Mouse (Mus musculus) midbrain, embryonic 12.5 days (tissue): ENCODE measurements around the gene Atp13a2. TPM values are rescaled to one million over a fixed set of nuclear protein-coding genes. Genes with fewer than 3 reads are reported as not detected.

Source experiments
- ATAC-seq: fragments of 200-750 bp; cut with Nextera tagmentation; 2 replicates; pipeline ENCODE4 v1.8.0; 2017; ENCODE audit warnings: low read depth, moderate TSS enrichment, moderate library complexity; ENCODE audit not compliant: low FRiP score
- H3K27ac ChIP-seq: fragments of 300-500 bp; sonication (generic); replicated peaks from 2 replicates; pipeline ENCODE4 v1.5.1; 2016; ENCODE audit warnings: mild to moderate bottlenecking
- H3K27me3 ChIP-seq: fragments of 300-500 bp; sonication (generic); 2 replicates; pipeline ENCODE4 v1.6.1; 2016; ENCODE audit warnings: mild to moderate bottlenecking
- H3K36me3 ChIP-seq: fragments of 300-500 bp; sonication (generic); 2 replicates; pipeline ENCODE4 v1.6.1; 2016
- H3K4me1 ChIP-seq: fragments of 300-500 bp; sonication (generic); 2 replicates; pipeline ENCODE4 v1.6.1; 2016
- H3K4me2 ChIP-seq: fragments of 300-500 bp; sonication (generic); replicated peaks from 2 replicates; pipeline ENCODE4 v1.6.1; 2016; ENCODE audit warnings: mild to moderate bottlenecking, moderate library complexity
- H3K4me3 ChIP-seq: fragments of 300-500 bp; sonication (generic); 2 replicates; pipeline ENCODE4 v1.5.1; 2016; ENCODE audit warnings: mild to moderate bottlenecking
- H3K9ac ChIP-seq: fragments of 300-500 bp; sonication (generic); replicated peaks from 2 replicates; pipeline ENCODE4 v1.6.1; 2016; ENCODE audit warnings: mild to moderate bottlenecking, moderate library complexity
- H3K9me3 ChIP-seq: fragments of 300-500 bp; sonication (generic); 2 replicates; pipeline ENCODE4 v1.6.1; 2016; ENCODE audit warnings: mild to moderate bottlenecking
- WGBS: fragments of 180-500 bp; shearing (Covaris S2); methylation state at CpG from one replicate; pipeline ENCODE4 v1.1.7; 2016; 5-methylcytosine and 5-hydroxymethylcytosine counted together
- polyA plus RNA-seq: library from polyadenylated mRNA; unstranded; fragments of >200 nt; fragmentation: Nextera tagmentation; extraction: Ambion mirVana; gene quantifications from 2 replicates; pipeline ENCODE4 v1.2.1, GENCODE M21; 2016

The Atp13a2 gene
- polyA plus RNA-seq, 1 experiment from 2014 or later: 93.4 TPM

GRCm38 (mm10) chr4:140963941-140964597 is 22.6 kb upstream of the Atp13a2 start:
- 0 out of 2 replicates have a peak overlapping the region, but pooled peaks have one; percentile 15 for H3K27ac ChIP-seq

GRCm38 (mm10) chr4:140964620-140965019 is 22.1 kb upstream of the Atp13a2 start:
- Histone ChIP-seq H3K9ac (no peak overlapping the region), H3K9me3 (no peaks in the 10 kb centered on the region), H3K27me3 (no peaks in the 10 kb centered on the region), H3K4me2 (no peak overlapping the region), H3K4me3 (no peak overlapping the region), H3K4me1 (peaks cover 21% of the 10 kb centered on the region), H3K36me3 (peaks cover 34% of the 10 kb centered on the region), H3K27ac (0 out of 2 replicates have a peak overlapping the region, but pooled peaks have one; percentile 15)
- ATAC-seq: no peak
- 16% methylated on average over 7 of the region's 7 CpGs for WGBS

More at GRCm38 (mm10) chr4:140963941-140964597, 22.6 kb upstream of the Atp13a2 start:
- WGBS: 86% methylated on average over 9 of the region's 9 CpGs
- no peaks in the 10 kb centered on the region for H3K9me3 ChIP-seq
- no peak overlapping the region for H3K4me3 ChIP-seq
- peaks cover 28% of the 10 kb centered on the region for H3K36me3 ChIP-seq
- no peak for ATAC-seq
- peaks cover 21% of the 10 kb centered on the region for H3K4me1 ChIP-seq
- no peak overlapping the region for H3K4me2 ChIP-seq
- no peak overlapping the region for H3K9ac ChIP-seq
- H3K27me3 ChIP-seq: no peaks in the 10 kb centered on the region

GRCm38 (mm10) chr4:140967386-140968159 is 19.1 kb upstream of the Atp13a2 start:
- ATAC-seq: no peak
- Histone ChIP-seq H3K4me3 (no peak overlapping the region), H3K27me3 (no peaks in the 10 kb centered on the region), H3K9ac (no peak overlapping the region), H3K9me3 (no peaks in the 10 kb centered on the region), H3K4me1 (peaks cover 6% of the 10 kb centered on the region), H3K36me3 (peaks cover 63% of the 10 kb centered on the region), H3K4me2 (no peak overlapping the region), H3K27ac (no peak overlapping the region)
- WGBS: 92% methylated on average over 11 of the region's 11 CpGs

- no peak for ATAC-seq
- Histone ChIP-seq H3K9me3 (no peaks in the 10 kb centered on the region), H3K27me3 (no peaks in the 10 kb centered on the region), H3K4me2 (no peak overlapping the region), H3K36me3 (peaks cover 95% of the 10 kb centered on the region), H3K4me3 (no peak overlapping the region), H3K4me1 (no peaks in the 10 kb centered on the region), H3K9ac (no peak overlapping the region), H3K27ac (no peak overlapping the region)
- 85% methylated on average over 13 of the region's 13 CpGs for WGBS
These were observed 15.0 kb upstream of the Atp13a2 start for GRCm38 (mm10) chr4:140971691-140972090.

- no peaks in the 10 kb centered on the region for H3K4me1 ChIP-seq
- WGBS: 98% methylated on average over 6 of the region's 6 CpGs
- no peak overlapping the region for H3K4me3 ChIP-seq
- no peak overlapping the region for H3K27ac ChIP-seq
- no peak for ATAC-seq
- no peaks in the 10 kb centered on the region for H3K27me3 ChIP-seq
- H3K9me3 ChIP-seq: no peaks in the 10 kb centered on the region
- peaks cover 99% of the 10 kb centered on the region for H3K36me3 ChIP-seq
- H3K4me2 ChIP-seq: no peak overlapping the region
- no peak overlapping the region for H3K9ac ChIP-seq
These were observed 12.3 kb upstream of the Atp13a2 start for GRCm38 (mm10) chr4:140974408-140974807.

- H3K4me3 ChIP-seq: no peak overlapping the region
- no peaks in the 10 kb centered on the region for H3K4me1 ChIP-seq
- no peak for ATAC-seq
- H3K27me3 ChIP-seq: no peaks in the 10 kb centered on the region
- no peak overlapping the region for H3K9ac ChIP-seq
- H3K36me3 ChIP-seq: peaks cover 96% of the 10 kb centered on the region
- H3K27ac ChIP-seq: no peak overlapping the region
- no peak overlapping the region for H3K4me2 ChIP-seq
- H3K9me3 ChIP-seq: no peaks in the 10 kb centered on the region
- 97% methylated on average over 7 of the region's 7 CpGs for WGBS
These were observed 11.3 kb upstream of the Atp13a2 start for GRCm38 (mm10) chr4:140975356-140975755.

GRCm38 (mm10) chr4:140977278-140977677 is 9.4 kb upstream of the Atp13a2 start:
- H3K27ac ChIP-seq: no peak overlapping the region
- no peak for ATAC-seq
- H3K4me3 ChIP-seq: no peak overlapping the region
- H3K4me2 ChIP-seq: no peak overlapping the region
- 0 out of 2 replicates have a peak overlapping the region, but pooled peaks have one; percentile 1 for H3K9ac ChIP-seq
- H3K27me3 ChIP-seq: no peaks in the 10 kb centered on the region
- no peaks in the 10 kb centered on the region for H3K4me1 ChIP-seq
- WGBS: 93% methylated on average over 10 of the region's 10 CpGs
- H3K36me3 ChIP-seq: peaks cover 78% of the 10 kb centered on the region
- no peaks in the 10 kb centered on the region for H3K9me3 ChIP-seq

GRCm38 (mm10) chr4:140977886-140978692 is 8.6 kb upstream of the Atp13a2 start:
- no peak overlapping the region for H3K9ac ChIP-seq
- no peak overlapping the region for H3K4me3 ChIP-seq
- H3K9me3 ChIP-seq: no peaks in the 10 kb centered on the region
- H3K27me3 ChIP-seq: no peaks in the 10 kb centered on the region
- peaks cover 1% of the 10 kb centered on the region; the same call in 1 of the 2 replicates for H3K4me1 ChIP-seq
- H3K36me3 ChIP-seq: peaks cover 69% of the 10 kb centered on the region
- H3K27ac ChIP-seq: no peak overlapping the region
- no peak overlapping the region for H3K4me2 ChIP-seq
- no peak for ATAC-seq
- WGBS: 96% methylated on average over 14 of the region's 14 CpGs

GRCm38 (mm10) chr4:140981605-140982004 is 5.1 kb upstream of the Atp13a2 start:
- H3K4me2 ChIP-seq: no peak overlapping the region
- H3K9ac ChIP-seq: no peak overlapping the region
- 92% methylated on average over 2 of the region's 2 CpGs for WGBS
- H3K36me3 ChIP-seq: peaks cover 34% of the 10 kb centered on the region
- 0 out of 2 replicates have a peak, but pooled peaks cover 8% of the 10 kb centered on the region for H3K27me3 ChIP-seq
- peaks cover 10% of the 10 kb centered on the region for H3K4me1 ChIP-seq
- H3K9me3 ChIP-seq: no peaks in the 10 kb centered on the region
- no peak overlapping the region for H3K27ac ChIP-seq
- no peak for ATAC-seq
- H3K4me3 ChIP-seq: no peak overlapping the region

GRCm38 (mm10) chr4:140982808-140983207 is 3.9 kb upstream of the Atp13a2 start:
- 68% methylated on average over 4 of the region's 4 CpGs for WGBS
- H3K27ac ChIP-seq: no peak overlapping the region
- no peak overlapping the region for H3K9ac ChIP-seq

GRCm38 (mm10) chr4:140983442-140983841 is 3.2 kb upstream of the Atp13a2 start:
- WGBS: 22% methylated on average over 9 of the region's 9 CpGs
- Histone ChIP-seq H3K27ac (no peak overlapping the region), H3K4me2 (no peak overlapping the region)

More at GRCm38 (mm10) chr4:140982808-140983207, 3.9 kb upstream of the Atp13a2 start:
- Histone ChIP-seq H3K4me3 (no peak overlapping the region), H3K9me3 (no peaks in the 10 kb centered on the region), H3K27me3 (0 out of 2 replicates have a peak, but pooled peaks cover 8% of the 10 kb centered on the region), H3K36me3 (peaks cover 22% of the 10 kb centered on the region), H3K4me1 (peaks cover 15% of the 10 kb centered on the region), H3K4me2 (no peak overlapping the region)
- ATAC-seq: no peak

More at GRCm38 (mm10) chr4:140983442-140983841, 3.2 kb upstream of the Atp13a2 start:
- Histone ChIP-seq H3K4me1 (peaks cover 21% of the 10 kb centered on the region), H3K9ac (no peak overlapping the region), H3K9me3 (no peaks in the 10 kb centered on the region), H3K4me3 (no peak overlapping the region), H3K27me3 (0 out of 2 replicates have a peak, but pooled peaks cover 8% of the 10 kb centered on the region), H3K36me3 (peaks cover 16% of the 10 kb centered on the region)
- no peak for ATAC-seq
